Mouse (Mus musculus) small intestine, adult 2 months (tissue): Measurements from ENCODE around the gene Tln2.

Experiments used
- CTCF ChIP-seq: fragments of 200-500 bp; IDR thresholded peaks from 2 replicates; pipeline ENCODE4 v1.5.1; 2012; ENCODE audit warnings: low read depth, mild to moderate bottlenecking, control low read depth, inconsistent platforms, low read length, moderate library complexity, mixed read lengths; ENCODE audit not compliant: insufficient replicate concordance, insufficient read length; ENCODE audit errors: extremely low read depth
- POLR2A ChIP-seq: fragments of 200-500 bp; IDR thresholded peaks from 2 replicates; pipeline ENCODE4 v1.6.1; 2012; ENCODE audit warnings: low read depth, mild to moderate bottlenecking, control low read depth, inconsistent platforms, low read length, moderate library complexity

- TF ChIP-seq CTCF (no peak), POLR2A (no peak)
Measured at GRCm38 (mm10) chr9:67565801-67566258, 6.3 kb upstream of the Tln2 start.
